ENCODE assay signal across 10 mouse cellular contexts in genomic region chr15:7974368-7974767, GRCm38 (mm10).
DNase-seq lines count a peak whose midpoint lies in the region; ATAC-seq and TF ChIP-seq lines count a peak whose summit lies in the region.
"Had no signal": no experiment of that assay in that cellular context is flagged by ENCODE, and none has a peak within 500 bp of the region (broad histone marks: within the 10 kb centered on the region; RNA-seq: fewer than 3 reads in every experiment).

No protein-coding gene starts in this region.

- peaks cover 15% of the 10 kb centered on the region for H3K36me3 ChIP-seq in G1E (replicated peaks)
- H3K36me3 ChIP-seq: lung, embryonic 15.5 days had no signal

- peak; percentile 6 for DNase-seq in kidney, adult 9 months
- DNase-seq in kidney, postnatal 14 days = no peak
- DNase-seq in 416B (ENCODE audit: low read depth) = peak; percentile 50
- DNase-seq in G1E (ENCODE audit: low spot score) = no peak
- no peak for DNase-seq in neural tube, embryonic 10.5 days (ENCODE audit: extremely low spot score, low spot score)
- DNase-seq in heart, postnatal 36 days = no peak
- no peak for DNase-seq in left cerebral cortex, adult 11 months (ENCODE audit: low spot score)

- no peak overlapping the region for H3K4me3 ChIP-seq in G1E (ENCODE audit: low read depth, low read length)
- no peak overlapping the region for H3K4me3 ChIP-seq in embryonic fibroblast, embryonic 13.5 days (ENCODE audit: insufficient read depth, low read length)
- H3K4me3 ChIP-seq: lung, embryonic 15.5 days; myocyte had no signal

- H3K9me3 ChIP-seq in G1E (replicated peaks) = no peaks in the 10 kb centered on the region
- H3K9me3 ChIP-seq: lung, embryonic 15.5 days had no signal

- intact Hi-C loops in heart, postnatal 36 days (cut with DNase I) = no loop called here

- no peak overlapping the region for H3K27ac ChIP-seq in embryonic fibroblast, embryonic 13.5 days (ENCODE audit: insufficient read depth, low read length)
- H3K27ac ChIP-seq: lung, embryonic 15.5 days had no signal

- peak; percentile 27; the same call in 1 of the 2 replicates for TF ChIP-seq CTCF in G1E (IDR thresholded peaks at IDR 0.05; ENCODE audit: low read depth, low read length)
- peak; percentile 32; the same call in 1 of the 2 replicates for TF ChIP-seq CTCF in embryonic fibroblast, embryonic 13.5 days (IDR thresholded peaks at IDR 0.05; ENCODE audit: borderline replicate concordance, insufficient read depth, low read length)

- ATAC-seq in G1E (ENCODE audit: extremely low read depth, insufficient number of reproducible peaks, low FRiP score, poor library complexity, severe bottlenecking) = no peak

- TF ChIP-seq POLR2A in embryonic fibroblast, embryonic 13.5 days (IDR thresholded peaks at IDR 0.05; ENCODE audit: low read depth, low read length) = no peak

- no peaks in the 10 kb centered on the region for H3K27me3 ChIP-seq in G1E (ENCODE audit: insufficient read depth, low read length)
- H3K27me3 ChIP-seq: lung, embryonic 15.5 days had no signal

- H3K4me1 ChIP-seq in G1E (ENCODE audit: insufficient read depth, low read depth, low read length) = no peaks in the 10 kb centered on the region
- no peaks in the 10 kb centered on the region for H3K4me1 ChIP-seq in embryonic fibroblast, embryonic 13.5 days (ENCODE audit: control insufficient read depth, insufficient read depth, low read length)
- H3K4me1 ChIP-seq: lung, embryonic 15.5 days had no signal

Comparison
In these comparisons a context has a peak if more than half of its experiments do, and no peak if none do; other contexts are left out.
1. DNase-seq: peak in kidney, adult 9 months (single experiment) and 416B (single experiment); none in kidney, postnatal 14 days (single experiment), G1E (single experiment), neural tube, embryonic 10.5 days (single experiment), heart, postnatal 36 days (0 of 2) and left cerebral cortex, adult 11 months (single experiment).